Mouse (Mus musculus): ENCODE data around the gene Ackr3. TPM values are rescaled to one million over a fixed set of nuclear protein-coding genes. Genes with fewer than 3 reads are reported as not detected.

The Ackr3 gene
- polyA plus RNA-seq, 1 experiment = 21.7 TPM

DNA sequence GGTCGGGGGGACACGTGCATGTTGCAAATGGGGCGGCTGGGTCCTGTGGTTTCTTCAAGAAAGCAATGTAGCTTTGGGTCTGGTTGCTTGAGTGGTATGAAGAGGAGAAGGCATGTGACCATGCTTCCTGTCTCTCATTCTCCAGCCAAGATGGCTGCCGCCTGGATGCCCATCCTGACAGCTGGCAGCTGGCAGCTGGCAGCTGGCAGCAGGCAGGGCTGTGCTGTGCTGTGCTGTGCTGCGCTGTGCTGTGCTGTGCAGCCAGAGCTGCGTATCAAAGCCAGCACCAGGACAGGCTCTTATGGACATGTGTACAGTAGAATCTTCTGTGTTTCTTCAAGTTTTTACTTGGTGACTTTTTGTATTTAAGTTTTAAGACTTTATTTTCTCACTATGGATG is 11.1 kb downstream of the Ackr3 start:
- Histone ChIP-seq H3K36me3 (ENCODE audit: control insufficient read depth, insufficient read depth, low read length) (no peaks in the 10 kb centered on the region), H3K4me1 (ENCODE audit: control insufficient read depth, insufficient read depth, insufficient read length, low read length) (no peaks in the 10 kb centered on the region), H3K27me3 (ENCODE audit: control insufficient read depth, insufficient read depth, low read length) (no peaks in the 10 kb centered on the region), H3K27ac (ENCODE audit: insufficient read depth, low read depth, low read length) (no peak overlapping the region), H3K4me3 (ENCODE audit: low read depth, low read length) (no peak overlapping the region)
- no peak for TF ChIP-seq POLR2A (IDR thresholded peaks at IDR 0.05; ENCODE audit: low read depth, low read length)
- no peak for TF ChIP-seq CTCF (IDR thresholded peaks at IDR 0.05; ENCODE audit: extremely low read depth, insufficient read length, insufficient replicate concordance, low read depth, low read length)
- 85% methylated on average over 6 of the region's 6 CpGs for WGBS

GRCm38 (mm10) chr1:90215881-90216280 is 12.1 kb downstream of the Ackr3 start:
- no peaks in the 10 kb centered on the region for H3K36me3 ChIP-seq (ENCODE audit: control insufficient read depth, insufficient read depth, low read length)
- no peaks in the 10 kb centered on the region for H3K27me3 ChIP-seq (ENCODE audit: control insufficient read depth, insufficient read depth, low read length)
- WGBS = 51% methylated on average over 2 of the region's 2 CpGs
- H3K4me1 ChIP-seq (ENCODE audit: control insufficient read depth, insufficient read depth, insufficient read length, low read length) = no peaks in the 10 kb centered on the region
- no peak for TF ChIP-seq CTCF (IDR thresholded peaks at IDR 0.05; ENCODE audit: extremely low read depth, insufficient read length, insufficient replicate concordance, low read depth, low read length)
- H3K4me3 ChIP-seq (ENCODE audit: low read depth, low read length) = no peak overlapping the region
- H3K27ac ChIP-seq (ENCODE audit: insufficient read depth, low read depth, low read length) = no peak overlapping the region

DNA sequence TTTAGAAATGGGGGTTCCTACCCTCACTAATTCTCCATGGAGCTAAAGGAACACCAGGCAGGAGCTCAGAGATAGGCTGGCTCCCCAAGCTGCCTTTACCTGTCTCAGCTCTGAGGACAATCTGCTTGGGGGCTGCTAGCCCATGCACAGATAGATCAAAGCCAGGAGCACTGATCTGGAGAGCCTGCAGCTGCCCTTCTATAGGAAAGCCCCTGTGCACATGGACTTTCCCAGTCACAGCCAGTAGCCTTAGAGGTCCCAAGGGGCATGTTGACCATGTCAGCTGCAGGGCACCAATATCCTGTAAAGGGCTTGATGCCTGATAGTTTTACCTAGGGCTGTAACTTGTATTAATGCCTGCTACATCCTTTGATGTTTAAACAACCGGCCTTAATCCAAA is 12.6 kb downstream of the Ackr3 start:
- no peaks in the 10 kb centered on the region for H3K36me3 ChIP-seq (ENCODE audit: control insufficient read depth, insufficient read depth, low read length)
- TF ChIP-seq CTCF (IDR thresholded peaks at IDR 0.05; ENCODE audit: extremely low read depth, insufficient read length, insufficient replicate concordance, low read depth, low read length) (no peak), POLR2A (IDR thresholded peaks at IDR 0.05; ENCODE audit: low read depth, low read length) (no peak)
- no peaks in the 10 kb centered on the region for H3K4me1 ChIP-seq (ENCODE audit: control insufficient read depth, insufficient read depth, insufficient read length, low read length)
- no peaks in the 10 kb centered on the region for H3K27me3 ChIP-seq (ENCODE audit: control insufficient read depth, insufficient read depth, low read length)
- WGBS = 33% methylated on average over 1 of the region's 1 CpGs
- no peak overlapping the region for H3K4me3 ChIP-seq (ENCODE audit: low read depth, low read length)
- no peak overlapping the region for H3K27ac ChIP-seq (ENCODE audit: insufficient read depth, low read depth, low read length)

DNA sequence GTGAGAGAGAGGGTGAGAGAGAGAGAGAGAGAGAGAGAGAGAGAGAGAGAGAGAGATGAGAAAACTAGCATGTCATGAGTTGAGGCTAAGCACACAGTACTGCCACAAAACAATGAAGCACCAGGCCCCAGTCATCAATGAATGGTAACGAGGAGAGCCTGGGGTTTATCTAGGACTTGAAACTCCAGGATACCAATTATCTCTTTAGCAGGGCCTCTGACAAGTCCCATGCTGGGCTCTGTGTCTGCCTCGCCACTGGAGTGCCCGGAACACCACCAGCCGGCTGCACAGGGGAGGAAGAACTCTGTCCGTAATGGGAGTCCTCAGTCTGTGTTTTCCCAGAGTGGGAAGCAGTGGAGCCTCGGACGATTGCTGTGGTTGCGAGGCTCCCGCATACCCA is 16.5 kb downstream of the Ackr3 start:
- TF ChIP-seq POLR2A (IDR thresholded peaks at IDR 0.05; ENCODE audit: low read depth, low read length) = no peak
- TF ChIP-seq CTCF (IDR thresholded peaks at IDR 0.05; ENCODE audit: extremely low read depth, insufficient read length, insufficient replicate concordance, low read depth, low read length) = no peak
- WGBS = 65% methylated on average over 9 of the region's 9 CpGs
- Histone ChIP-seq H3K27me3 (ENCODE audit: control insufficient read depth, insufficient read depth, low read length) (no peaks in the 10 kb centered on the region; the same call in 1 of the 2 replicates), H3K27ac (ENCODE audit: insufficient read depth, low read depth, low read length) (no peak overlapping the region), H3K4me1 (ENCODE audit: control insufficient read depth, insufficient read depth, insufficient read length, low read length) (no peaks in the 10 kb centered on the region), H3K36me3 (ENCODE audit: control insufficient read depth, insufficient read depth, low read length) (no peaks in the 10 kb centered on the region), H3K4me3 (ENCODE audit: low read depth, low read length) (no peak overlapping the region)

DNA sequence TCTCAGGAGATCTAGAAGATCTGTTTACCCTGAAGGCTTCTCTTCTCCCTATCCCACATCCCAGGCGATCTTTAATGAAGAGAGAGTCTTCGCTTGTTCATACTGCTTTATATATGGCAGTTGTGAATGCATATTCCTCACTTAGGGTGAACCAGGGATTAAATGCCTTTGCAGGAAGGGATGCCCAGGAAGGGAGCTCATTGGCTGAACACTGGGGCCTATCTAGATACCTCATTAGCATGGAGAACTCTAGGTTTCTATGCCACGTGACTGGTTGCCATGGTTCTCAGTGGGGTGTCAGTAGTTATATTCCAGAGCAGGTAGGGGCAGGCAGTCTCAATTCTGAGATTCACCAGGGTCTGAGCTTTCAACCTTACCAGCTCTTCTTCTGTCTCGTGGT is 17.1 kb downstream of the Ackr3 start:
- no peaks in the 10 kb centered on the region; the same call in 1 of the 2 replicates for H3K27me3 ChIP-seq (ENCODE audit: control insufficient read depth, insufficient read depth, low read length)
- no peaks in the 10 kb centered on the region for H3K4me1 ChIP-seq (ENCODE audit: control insufficient read depth, insufficient read depth, insufficient read length, low read length)
- no peak overlapping the region for H3K4me3 ChIP-seq (ENCODE audit: low read depth, low read length)
- TF ChIP-seq POLR2A (IDR thresholded peaks at IDR 0.05; ENCODE audit: low read depth, low read length) = no peak
- no peak for TF ChIP-seq CTCF (IDR thresholded peaks at IDR 0.05; ENCODE audit: extremely low read depth, insufficient read length, insufficient replicate concordance, low read depth, low read length)
- no peak overlapping the region for H3K27ac ChIP-seq (ENCODE audit: insufficient read depth, low read depth, low read length)
- H3K36me3 ChIP-seq (ENCODE audit: control insufficient read depth, insufficient read depth, low read length) = no peaks in the 10 kb centered on the region
- 84% methylated on average over 4 of the region's 4 CpGs for WGBS

- no peak overlapping the region for H3K4me3 ChIP-seq (ENCODE audit: low read depth, low read length)
- H3K27ac ChIP-seq (ENCODE audit: insufficient read depth, low read depth, low read length) = no peak overlapping the region
- WGBS = 74% methylated on average over 18 of the region's 18 CpGs
- no peaks in the 10 kb centered on the region for H3K4me1 ChIP-seq (ENCODE audit: control insufficient read depth, insufficient read depth, insufficient read length, low read length)
- no peak for TF ChIP-seq CTCF (IDR thresholded peaks at IDR 0.05; ENCODE audit: extremely low read depth, insufficient read length, insufficient replicate concordance, low read depth, low read length)
- no peak for TF ChIP-seq POLR2A (IDR thresholded peaks at IDR 0.05; ENCODE audit: low read depth, low read length)
- H3K36me3 ChIP-seq (ENCODE audit: control insufficient read depth, insufficient read depth, low read length) = no peaks in the 10 kb centered on the region
- no peaks in the 10 kb centered on the region; the same call in 1 of the 2 replicates for H3K27me3 ChIP-seq (ENCODE audit: control insufficient read depth, insufficient read depth, low read length)
Measured at GRCm38 (mm10) chr1:90221811-90222361, 18.1 kb downstream of the Ackr3 start.

GRCm38 (mm10) chr1:90222427-90222901 is 18.7 kb downstream of the Ackr3 start:
- H3K27me3 ChIP-seq (ENCODE audit: control insufficient read depth, insufficient read depth, low read length) = no peaks in the 10 kb centered on the region; the same call in 1 of the 2 replicates
- H3K27ac ChIP-seq (ENCODE audit: insufficient read depth, low read depth, low read length) = no peak overlapping the region
- no peak overlapping the region for H3K4me3 ChIP-seq (ENCODE audit: low read depth, low read length)
- H3K4me1 ChIP-seq (ENCODE audit: control insufficient read depth, insufficient read depth, insufficient read length, low read length) = no peaks in the 10 kb centered on the region
- WGBS = 84% methylated on average over 17 of the region's 17 CpGs
- TF ChIP-seq CTCF (IDR thresholded peaks at IDR 0.05; ENCODE audit: extremely low read depth, insufficient read length, insufficient replicate concordance, low read depth, low read length) (no peak), POLR2A (IDR thresholded peaks at IDR 0.05; ENCODE audit: low read depth, low read length) (no peak)
- H3K36me3 ChIP-seq (ENCODE audit: control insufficient read depth, insufficient read depth, low read length) = no peaks in the 10 kb centered on the region
